Mouse (Mus musculus): ENCODE data around the gene Gpr108. TPM values are rescaled to one million over a fixed set of nuclear protein-coding genes. Genes with fewer than 3 reads are reported as not detected.

Gpr108 gene
- polyA plus RNA-seq, 1 experiment: 34.1 TPM

DNA sequence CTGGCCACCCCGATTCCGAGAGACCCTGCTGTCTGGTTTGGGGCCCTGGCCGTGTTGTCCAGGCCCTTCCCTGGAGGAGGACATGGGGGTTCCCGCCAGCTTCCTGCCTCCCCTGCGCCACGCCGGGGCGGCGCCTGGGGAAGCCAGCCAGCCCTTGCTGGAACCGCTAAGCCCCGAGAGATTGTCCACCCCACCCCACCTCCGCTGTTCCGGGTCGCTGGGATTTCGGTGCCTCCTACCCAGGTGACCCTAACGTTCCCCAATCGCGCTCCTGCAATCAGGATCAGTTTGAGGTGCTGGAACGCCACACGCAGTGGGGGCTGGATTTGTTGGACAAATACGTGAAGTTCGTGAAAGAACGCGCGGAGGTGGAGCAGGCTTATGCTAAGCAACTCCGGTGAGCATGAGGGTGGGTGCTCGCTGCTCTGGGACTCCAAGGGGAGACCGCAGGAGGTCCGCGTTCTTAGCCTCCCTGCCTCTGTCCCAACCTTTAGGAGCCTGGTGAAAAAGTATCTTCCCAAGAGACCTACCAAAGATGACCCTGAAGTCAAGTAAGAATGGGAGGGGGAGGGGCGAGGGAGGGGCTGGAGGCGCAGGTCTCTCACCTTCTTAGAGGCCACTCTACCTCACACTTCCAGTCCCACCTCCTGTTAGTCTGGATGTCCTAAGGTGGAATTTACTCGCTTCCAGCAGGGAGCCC lies 2.4 kb upstream of the Gpr108 start:
- H3K4me3 ChIP-seq (ENCODE audit: control insufficient read depth, low read depth, low read length): peak overlapping the region; percentile 87

DNA sequence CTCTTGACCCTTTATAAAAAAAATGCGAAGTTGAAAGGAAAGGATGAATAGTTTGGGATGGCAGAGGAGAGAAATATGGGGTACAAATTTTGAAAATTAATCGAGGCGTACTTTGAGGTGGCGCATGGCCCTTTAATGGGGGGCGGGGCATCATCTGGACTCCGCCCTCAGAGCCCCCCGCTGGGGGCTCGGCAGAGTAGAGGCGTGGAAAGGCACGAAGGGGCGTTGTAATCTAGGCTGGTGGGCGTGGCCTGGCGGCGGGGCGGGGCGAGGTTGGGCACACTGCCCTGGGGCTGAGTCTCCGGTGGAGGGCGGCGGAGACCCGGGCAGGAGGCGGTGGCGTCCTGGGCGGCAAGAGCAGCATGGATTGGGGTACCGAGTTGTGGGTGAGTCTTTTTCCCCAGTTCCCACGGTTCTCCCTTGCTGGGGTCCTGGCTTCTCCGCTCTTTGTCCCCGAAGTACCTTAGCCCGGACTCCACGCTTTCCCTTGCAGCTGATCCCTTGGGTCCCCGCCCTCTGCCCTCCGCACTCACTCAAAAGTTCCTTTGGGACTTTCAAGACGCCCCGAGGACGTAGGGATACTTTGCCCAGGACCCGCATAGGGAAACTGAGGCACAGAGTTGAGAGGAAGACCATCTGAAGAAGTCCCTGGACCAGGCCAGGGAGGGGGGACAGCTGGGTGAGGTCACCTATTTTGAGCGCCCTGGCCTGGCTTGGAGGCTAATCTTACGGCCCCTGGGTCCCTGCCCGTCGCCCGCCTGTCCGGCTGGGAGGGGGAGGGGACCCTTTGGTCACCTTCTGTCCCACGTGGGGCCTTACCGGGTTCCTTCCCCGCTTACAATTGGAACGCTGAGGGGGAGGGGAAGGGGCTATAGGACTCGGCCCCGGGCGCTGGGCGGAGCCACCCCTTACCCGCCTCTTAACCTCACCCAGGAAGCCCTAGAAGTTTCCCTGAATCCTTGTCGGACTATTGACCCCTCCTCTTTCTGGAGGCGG lies 1.2 kb upstream of the Gpr108 start, which contains the start of gene Trip10:
Trip10 (plus strand) TSS at position 270 of the 996 bp plus-strand sequence.
- peaks cover 32% of the 10 kb centered on the region for H3K4me1 ChIP-seq (ENCODE audit: control insufficient read depth, insufficient read depth, low read length)
- no peaks in the 10 kb centered on the region for H3K36me3 ChIP-seq (ENCODE audit: control insufficient read depth, insufficient read depth, low read length)
- peak within 1 kb of the TSS; percentile 78 for H3K27ac ChIP-seq (ENCODE audit: control insufficient read depth, insufficient read depth, low read depth, low read length)
- H3K4me3 ChIP-seq (ENCODE audit: control insufficient read depth, low read depth, low read length): peak within 1 kb of the TSS; percentile 98
- no peaks in the 10 kb centered on the region for H3K27me3 ChIP-seq (ENCODE audit: control insufficient read depth, insufficient read depth, low read length)
- TF ChIP-seq POLR2A (IDR thresholded peaks at IDR 0.05; ENCODE audit: control insufficient read depth, low read depth, low read length) (peak; percentile 55; the same call in 1 of the 2 replicates), CTCF (IDR thresholded peaks at IDR 0.05; ENCODE audit: control insufficient read depth, insufficient read depth, insufficient replicate concordance, low read depth, low read length) (0 out of 2 replicates have a peak, but pooled peaks have one; percentile 9)

More for the DNA sequence above, 2.4 kb upstream of the Gpr108 start:
- Histone ChIP-seq H3K36me3 (ENCODE audit: control insufficient read depth, insufficient read depth, low read length) (no peaks in the 10 kb centered on the region), H3K27ac (ENCODE audit: control insufficient read depth, insufficient read depth, low read depth, low read length) (no peak overlapping the region), H3K27me3 (ENCODE audit: control insufficient read depth, insufficient read depth, low read length) (no peaks in the 10 kb centered on the region), H3K4me1 (ENCODE audit: control insufficient read depth, insufficient read depth, low read length) (peaks cover 32% of the 10 kb centered on the region)
- TF ChIP-seq POLR2A (IDR thresholded peaks at IDR 0.05; ENCODE audit: control insufficient read depth, low read depth, low read length) (no peak), CTCF (IDR thresholded peaks at IDR 0.05; ENCODE audit: control insufficient read depth, insufficient read depth, insufficient replicate concordance, low read depth, low read length) (no peak)

DNA sequence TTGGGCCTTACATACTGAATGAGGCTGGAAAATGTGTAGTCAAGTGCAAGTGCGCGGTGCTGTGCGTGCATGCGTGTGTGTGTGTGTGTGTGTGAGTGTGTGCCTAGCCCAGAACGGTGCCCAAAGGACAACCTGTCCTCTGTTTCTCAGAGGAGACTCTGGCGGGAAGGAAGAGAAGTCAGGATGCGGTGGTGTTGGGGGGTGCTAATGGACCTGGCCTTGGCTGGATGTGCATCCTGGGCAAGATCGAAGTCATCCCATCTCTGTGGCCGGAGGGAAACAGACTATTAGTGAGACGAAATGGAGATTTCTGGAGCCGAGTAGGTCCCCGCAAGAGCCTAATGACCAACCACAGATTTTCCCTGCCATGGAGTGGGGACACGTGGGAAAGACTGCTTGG lies 525 bp upstream of the Gpr108 start:
- no peaks in the 10 kb centered on the region; the same call in 1 of the 2 replicates for H3K36me3 ChIP-seq (ENCODE audit: control insufficient read depth, insufficient read depth, low read length)
- H3K27ac ChIP-seq (ENCODE audit: control insufficient read depth, insufficient read depth, low read depth, low read length): peak overlapping the region; percentile 78
- H3K27me3 ChIP-seq (ENCODE audit: control insufficient read depth, insufficient read depth, low read length): no peaks in the 10 kb centered on the region
- peak overlapping the region; percentile 87 for H3K4me3 ChIP-seq (ENCODE audit: control insufficient read depth, low read depth, low read length)
- H3K4me1 ChIP-seq (ENCODE audit: control insufficient read depth, insufficient read depth, low read length): peaks cover 32% of the 10 kb centered on the region
- TF ChIP-seq CTCF (IDR thresholded peaks at IDR 0.05; ENCODE audit: control insufficient read depth, insufficient read depth, insufficient replicate concordance, low read depth, low read length): no peak
- no peak for TF ChIP-seq POLR2A (IDR thresholded peaks at IDR 0.05; ENCODE audit: control insufficient read depth, low read depth, low read length)

DNA sequence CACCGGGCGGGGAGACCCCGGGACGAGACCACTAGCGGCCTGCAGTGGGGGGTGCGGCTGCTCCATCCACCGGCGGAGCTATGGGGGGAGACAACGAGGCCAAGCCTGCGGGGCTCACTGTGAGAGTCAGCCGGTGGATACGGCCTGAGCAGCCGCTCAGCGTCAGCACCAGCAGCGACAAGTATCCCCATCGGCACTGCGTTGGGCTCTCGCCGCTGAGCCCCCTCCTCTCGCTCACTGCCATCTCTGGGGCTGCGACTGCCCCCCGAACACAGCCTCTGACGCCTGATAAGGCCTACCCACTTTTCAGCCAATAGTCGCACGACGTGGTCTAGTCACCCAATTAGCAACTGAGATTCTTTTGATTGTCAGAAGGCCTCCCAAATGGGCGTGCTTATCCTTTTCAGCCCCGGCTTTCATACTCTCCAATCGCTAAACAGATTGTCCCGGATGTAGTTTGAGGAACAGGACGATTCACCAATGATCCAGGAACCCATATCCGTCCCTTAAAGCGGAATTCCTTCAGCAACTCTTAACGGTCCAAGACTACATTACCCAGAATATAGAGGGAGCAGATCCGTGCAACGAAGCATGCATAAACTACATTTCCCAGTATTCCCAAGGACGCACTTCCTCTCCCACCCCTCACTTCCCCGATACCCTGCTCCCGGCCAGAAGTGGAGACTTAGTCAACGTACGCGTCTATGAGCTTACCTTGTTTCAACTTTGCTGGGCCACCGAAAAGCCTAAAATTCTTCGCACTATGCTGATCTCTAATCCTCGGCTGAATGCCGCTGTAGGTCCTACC lies 649 bp downstream of the Gpr108 start:
- peak overlapping the region; percentile 98 for H3K4me3 ChIP-seq (ENCODE audit: control insufficient read depth, low read depth, low read length)
- H3K27ac ChIP-seq (ENCODE audit: control insufficient read depth, insufficient read depth, low read depth, low read length): peak overlapping the region; percentile 96
- TF ChIP-seq CTCF (IDR thresholded peaks at IDR 0.05; ENCODE audit: control insufficient read depth, insufficient read depth, insufficient replicate concordance, low read depth, low read length) (no peak), POLR2A (IDR thresholded peaks at IDR 0.05; ENCODE audit: control insufficient read depth, low read depth, low read length) (peak; percentile 39; the same call in 1 of the 2 replicates)
- H3K4me1 ChIP-seq (ENCODE audit: control insufficient read depth, insufficient read depth, low read length): peaks cover 32% of the 10 kb centered on the region
- H3K27me3 ChIP-seq (ENCODE audit: control insufficient read depth, insufficient read depth, low read length): no peaks in the 10 kb centered on the region
- H3K36me3 ChIP-seq (ENCODE audit: control insufficient read depth, insufficient read depth, low read length): peaks cover 1% of the 10 kb centered on the region

DNA sequence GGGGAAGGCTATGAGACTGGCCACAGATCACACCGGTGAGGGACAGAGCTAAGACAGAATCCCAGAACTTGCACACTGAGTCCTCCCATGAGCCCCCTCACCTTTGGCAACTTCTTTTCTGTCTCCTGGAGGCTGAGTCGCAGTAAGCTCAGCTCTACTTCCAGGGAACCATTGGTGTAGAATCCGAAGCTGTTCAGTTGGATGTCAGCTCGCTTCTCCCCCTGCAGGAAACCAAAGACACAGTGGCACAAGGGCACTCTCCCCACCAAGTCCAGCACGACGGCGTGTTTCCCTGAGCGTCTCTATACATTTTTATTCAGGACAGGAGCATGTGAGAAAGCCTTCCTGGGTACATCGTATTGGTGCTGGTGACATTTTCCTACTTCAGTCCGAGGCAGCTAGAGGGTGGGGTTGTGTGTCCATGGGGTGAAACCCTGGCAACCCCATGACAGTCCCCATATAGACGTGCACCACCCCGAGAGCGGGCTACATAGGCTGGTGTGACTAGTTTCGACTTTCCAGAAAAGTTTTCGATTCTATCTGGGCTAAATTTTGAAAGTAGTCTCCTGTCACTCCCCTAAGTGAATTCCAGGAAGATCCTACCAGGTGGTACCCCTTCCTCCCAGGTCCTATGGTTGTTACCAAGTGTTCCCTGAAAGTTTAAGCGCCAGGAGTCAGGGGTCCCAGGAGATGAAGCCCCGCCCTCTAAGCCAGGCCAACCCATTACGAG lies 1.4 kb downstream of the Gpr108 start:
- peak overlapping the region; percentile 96 for H3K27ac ChIP-seq (ENCODE audit: control insufficient read depth, insufficient read depth, low read depth, low read length)

DNA sequence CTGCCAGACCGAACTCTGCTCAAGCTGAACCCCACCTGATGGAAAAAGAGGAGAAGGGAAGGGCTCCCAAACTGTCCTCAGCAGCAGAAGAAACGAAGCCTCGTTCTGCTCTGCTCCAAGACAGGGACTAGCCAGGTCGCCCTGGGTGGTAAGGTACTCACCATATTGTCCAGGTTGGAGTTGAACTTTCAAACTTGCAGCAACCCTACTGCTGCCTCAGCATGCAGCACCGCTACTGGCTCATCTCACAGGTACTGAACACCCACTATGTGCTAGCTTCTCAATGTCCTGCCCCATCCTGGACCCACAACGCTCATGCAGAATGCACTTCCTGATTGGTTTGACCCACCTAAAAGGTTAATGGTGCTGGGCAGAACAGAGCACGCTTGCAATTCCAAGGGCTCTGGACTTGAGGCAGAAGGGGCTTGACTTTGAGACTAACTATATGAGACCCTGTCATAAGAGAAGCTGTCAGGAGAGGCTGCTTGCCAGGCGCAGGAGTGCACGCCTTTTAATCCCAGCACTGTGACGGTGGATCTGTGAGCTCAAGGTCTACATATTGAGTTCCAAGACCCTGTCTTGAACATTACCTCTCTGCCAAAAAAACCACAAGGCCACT lies 2.8 kb downstream of the Gpr108 start:
- Histone ChIP-seq H3K27me3 (ENCODE audit: control insufficient read depth, insufficient read depth, low read length) (no peaks in the 10 kb centered on the region), H3K4me3 (ENCODE audit: control insufficient read depth, low read depth, low read length) (no peak overlapping the region), H3K36me3 (ENCODE audit: control insufficient read depth, insufficient read depth, low read length) (peaks cover 1% of the 10 kb centered on the region), H3K4me1 (ENCODE audit: control insufficient read depth, insufficient read depth, low read length) (peaks cover 29% of the 10 kb centered on the region), H3K27ac (ENCODE audit: control insufficient read depth, insufficient read depth, low read depth, low read length) (no peak overlapping the region)
- TF ChIP-seq CTCF (IDR thresholded peaks at IDR 0.05; ENCODE audit: control insufficient read depth, insufficient read depth, insufficient replicate concordance, low read depth, low read length) (no peak), POLR2A (IDR thresholded peaks at IDR 0.05; ENCODE audit: control insufficient read depth, low read depth, low read length) (no peak)

More for the DNA sequence above, 1.4 kb downstream of the Gpr108 start:
- no peaks in the 10 kb centered on the region for H3K27me3 ChIP-seq (ENCODE audit: control insufficient read depth, insufficient read depth, low read length)
- peaks cover 32% of the 10 kb centered on the region for H3K4me1 ChIP-seq (ENCODE audit: control insufficient read depth, insufficient read depth, low read length)
- peaks cover 1% of the 10 kb centered on the region for H3K36me3 ChIP-seq (ENCODE audit: control insufficient read depth, insufficient read depth, low read length)
- peak overlapping the region; percentile 98 for H3K4me3 ChIP-seq (ENCODE audit: control insufficient read depth, low read depth, low read length)
- TF ChIP-seq POLR2A (IDR thresholded peaks at IDR 0.05; ENCODE audit: control insufficient read depth, low read depth, low read length) (no peak), CTCF (IDR thresholded peaks at IDR 0.05; ENCODE audit: control insufficient read depth, insufficient read depth, insufficient replicate concordance, low read depth, low read length) (peak; percentile 20; the same call in 1 of the 2 replicates)

Measured in testis, adult 2 months (tissue).